Mouse (Mus musculus): Measurements from ENCODE around the gene Slc38a9.

Gene Slc38a9

GRCm38 (mm10) chr13:112764556-112764955, 104.0 kb downstream of the Slc38a9 start:
- DNase-seq (ENCODE audit: low read depth, low spot score): no peak

DNA sequence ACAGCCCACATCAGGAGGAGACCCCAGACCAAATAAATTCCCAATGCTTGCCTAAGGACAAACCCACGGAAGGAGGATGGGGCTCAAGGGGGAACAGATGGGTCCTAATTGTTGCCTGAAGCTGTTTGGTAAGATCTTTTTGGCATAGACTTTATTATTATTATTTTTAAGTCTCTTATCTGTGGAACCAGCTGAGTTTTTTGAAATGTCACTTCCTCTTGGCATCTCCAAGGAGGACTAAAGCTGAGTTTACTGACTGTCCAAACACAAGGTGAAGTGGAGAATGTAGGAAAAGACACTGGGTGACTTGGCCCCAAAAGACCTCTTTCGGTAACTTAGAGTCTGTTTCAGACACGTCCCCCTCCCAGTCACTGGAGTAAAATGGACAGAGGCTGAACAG, 105.1 kb downstream of the Slc38a9 start:
- no peak for DNase-seq (ENCODE audit: low read depth, low spot score)

DNA sequence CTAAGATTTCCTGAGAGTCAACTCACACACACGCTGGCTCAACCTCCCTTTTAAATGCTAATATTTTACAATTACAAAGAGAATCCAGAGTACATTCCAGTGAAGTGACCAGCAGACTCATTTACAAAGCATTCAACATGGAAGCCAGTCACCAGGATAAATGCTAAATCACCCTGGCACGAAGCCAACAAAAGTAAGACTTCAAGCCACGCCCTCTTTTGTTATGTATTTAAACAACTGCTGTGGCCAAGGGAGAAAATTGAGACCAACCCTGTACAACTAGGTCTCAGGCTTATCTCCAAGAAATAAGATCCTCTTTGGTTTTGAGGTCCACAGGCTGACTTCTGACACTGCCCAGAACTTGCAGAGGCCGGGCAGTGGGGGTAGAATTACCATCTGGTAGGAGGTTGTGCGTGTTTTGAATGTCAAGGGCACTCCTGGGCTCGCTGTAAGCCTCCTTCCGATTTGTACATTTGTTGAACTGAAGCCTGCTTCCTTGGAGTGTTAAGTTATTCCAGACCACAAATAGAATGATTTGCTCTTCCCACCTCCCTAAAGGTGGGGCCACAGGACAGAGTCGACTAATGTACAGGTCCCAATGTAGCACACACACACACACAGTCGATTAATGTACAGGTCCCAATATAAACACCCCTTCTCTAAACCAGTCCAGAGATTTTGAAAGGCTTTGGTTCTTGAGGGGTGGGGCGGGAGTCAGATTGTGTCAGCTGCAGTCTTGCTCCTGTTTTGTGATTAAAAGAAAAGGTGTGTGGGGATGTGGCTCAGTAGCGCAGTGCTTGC, 110.2 kb downstream of the Slc38a9 start:
- DNase-seq (ENCODE audit: low read depth, low spot score): no peak

GRCm38 (mm10) chr13:112771447-112772208, 111.1 kb downstream of the Slc38a9 start:
- DNase-seq (ENCODE audit: low read depth, low spot score): no peak

DNA sequence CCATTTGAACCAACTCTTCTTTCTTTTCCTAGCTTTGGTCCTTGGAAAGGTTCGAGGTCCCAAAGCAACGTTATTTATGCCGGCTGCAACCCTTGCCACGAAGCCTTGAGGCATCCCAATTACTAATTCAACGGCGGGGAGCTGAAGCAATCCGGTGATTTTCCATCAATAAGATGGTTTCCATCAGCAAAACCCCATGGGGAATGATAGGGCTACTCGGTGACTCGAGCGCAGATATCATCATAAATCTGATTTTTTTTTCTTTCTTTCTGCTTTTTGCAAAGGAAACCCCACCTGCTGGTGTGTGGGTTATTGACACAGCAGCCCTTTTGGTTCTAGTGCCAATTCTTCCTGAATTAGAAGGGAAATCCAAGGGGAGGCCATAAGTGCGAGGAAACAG, 111.7 kb downstream of the Slc38a9 start:
- DNase-seq (ENCODE audit: low read depth, low spot score): no peak

GRCm38 (mm10) chr13:112772861-112773260, 112.3 kb downstream of the Slc38a9 start:
- DNase-seq (ENCODE audit: low read depth, low spot score): no peak

DNA sequence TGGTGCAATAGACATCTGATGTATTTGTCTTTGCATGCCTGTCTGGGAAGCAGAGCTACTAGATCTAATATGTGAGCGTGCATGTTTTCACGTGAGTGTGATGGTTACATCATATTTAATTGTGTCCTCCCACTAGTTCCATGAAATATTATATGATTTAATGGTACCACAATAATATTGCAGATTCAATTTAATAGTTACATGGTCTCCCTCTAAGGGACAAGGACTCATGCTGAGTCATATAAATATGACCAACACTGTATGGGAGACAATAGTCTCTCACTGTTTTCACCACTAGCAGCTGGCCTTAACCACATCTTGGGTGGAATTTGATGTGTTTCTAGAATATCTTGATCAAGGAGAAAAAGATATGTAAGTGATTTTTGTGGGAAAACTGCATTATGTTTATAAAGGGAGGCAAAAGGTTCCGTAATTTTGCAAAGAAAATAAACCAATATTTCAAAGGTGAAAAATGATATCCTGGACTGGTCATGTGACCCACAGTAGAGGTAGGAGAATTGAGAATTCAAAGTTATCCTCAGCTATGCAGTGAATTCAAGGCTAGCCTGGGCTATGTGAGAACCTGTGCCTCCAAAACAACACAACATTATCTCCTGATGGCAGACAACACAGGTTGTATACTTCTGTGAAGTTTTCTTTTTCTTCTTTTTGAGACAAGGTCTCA, 113.6 kb downstream of the Slc38a9 start:
- DNase-seq (ENCODE audit: low read depth, low spot score): no peak

GRCm38 (mm10) chr13:112775856-112776255, 115.3 kb downstream of the Slc38a9 start:
- DNase-seq (ENCODE audit: low read depth, low spot score): no peak

DNA sequence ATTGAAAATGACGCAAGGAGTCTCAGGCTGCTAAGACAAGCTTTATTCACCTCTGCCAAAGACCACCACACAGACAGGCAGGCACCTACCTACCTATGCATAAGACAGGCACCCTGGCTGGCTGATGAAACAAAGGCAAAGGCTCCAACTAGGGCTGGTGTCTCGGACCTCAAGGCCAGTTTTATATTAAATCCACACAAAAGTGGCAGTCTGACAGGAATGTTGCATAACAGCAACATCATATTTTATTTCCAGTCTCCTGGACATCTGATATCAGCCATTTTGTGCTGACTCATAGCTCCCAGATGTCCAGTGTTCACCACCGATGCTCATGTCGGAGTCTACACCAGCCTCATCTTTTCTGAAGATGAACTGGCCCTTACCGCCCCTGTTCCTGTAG, 117.9 kb downstream of the Slc38a9 start:
- DNase-seq (ENCODE audit: low read depth, low spot score): no peak

DNA sequence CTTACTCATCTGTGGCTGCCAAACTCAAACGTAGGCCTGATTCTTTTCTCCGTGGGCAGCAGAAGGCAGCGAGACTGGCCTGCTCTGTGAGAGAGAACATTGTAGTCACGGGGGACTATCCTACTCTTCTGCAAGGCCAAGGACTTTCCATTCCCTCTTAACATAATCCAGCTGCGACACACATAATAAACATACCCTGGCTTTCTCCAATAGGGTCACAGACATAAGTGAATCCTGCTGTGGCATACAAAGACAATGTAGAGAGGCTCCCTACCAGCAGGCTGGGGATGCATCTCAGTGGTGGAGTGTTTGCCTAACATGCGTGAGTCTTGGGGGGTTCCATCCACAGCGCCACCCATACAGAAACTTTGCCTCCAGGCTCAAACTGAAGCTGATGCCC, 124.8 kb downstream of the Slc38a9 start:
- no peak for DNase-seq (ENCODE audit: low read depth, low spot score)

- no peak for DNase-seq (ENCODE audit: low read depth, low spot score)
Measured at GRCm38 (mm10) chr13:112786142-112786541, 125.6 kb downstream of the Slc38a9 start.

- no peak for DNase-seq (ENCODE audit: low read depth, low spot score)
Measured at GRCm38 (mm10) chr13:112786942-112787533, 126.5 kb downstream of the Slc38a9 start.
